Mouse (Mus musculus) liver, adult (tissue): ENCODE measurements around the gene Commd3.

Experiments
- GATA4 ChIP-seq: IDR thresholded peaks from 2 replicates; pipeline ENCODE4 v1.6.1; 2014; ENCODE audit warnings: mild to moderate bottlenecking, low read length; ENCODE audit not compliant: insufficient replicate concordance

The Commd3 gene

GRCm38 (mm10) chr2:18679701-18680100 lies 7.5 kb downstream of the Commd3 start:
- no peak for TF ChIP-seq GATA4

GRCm38 (mm10) chr2:18680501-18680900 lies 8.3 kb downstream of the Commd3 start:
- no peak for TF ChIP-seq GATA4

GRCm38 (mm10) chr2:18680961-18681360 lies 8.8 kb downstream of the Commd3 start:
- no peak for TF ChIP-seq GATA4

- TF ChIP-seq GATA4, result no peak
Observed at GRCm38 (mm10) chr2:18684062-18684461, 11.9 kb downstream of the Commd3 start.

- no peak for TF ChIP-seq GATA4
Observed at GRCm38 (mm10) chr2:18686386-18686785, 14.2 kb downstream of the Commd3 start.

GRCm38 (mm10) chr2:18686826-18687519 lies 14.8 kb downstream of the Commd3 start:
- no peak for TF ChIP-seq GATA4

- no peak for TF ChIP-seq GATA4
Observed at GRCm38 (mm10) chr2:18687671-18688170, 15.5 kb downstream of the Commd3 start.

- no peak for TF ChIP-seq GATA4
Observed at GRCm38 (mm10) chr2:18688286-18688685, 16.1 kb downstream of the Commd3 start.

GRCm38 (mm10) chr2:18688708-18689063 lies 16.5 kb downstream of the Commd3 start:
- TF ChIP-seq GATA4, result no peak

- no peak for TF ChIP-seq GATA4
Observed at GRCm38 (mm10) chr2:18689064-18689921, 17.1 kb downstream of the Commd3 start.

GRCm38 (mm10) chr2:18690055-18690691 lies 18.0 kb downstream of the Commd3 start:
- TF ChIP-seq GATA4, result no peak

- no peak for TF ChIP-seq GATA4
Observed at GRCm38 (mm10) chr2:18690756-18691155, 18.6 kb downstream of the Commd3 start.

- no peak for TF ChIP-seq GATA4
Observed at GRCm38 (mm10) chr2:18692031-18692430, 19.8 kb downstream of the Commd3 start.

- no peak for TF ChIP-seq GATA4
Observed at GRCm38 (mm10) chr2:18692548-18692947, 20.4 kb downstream of the Commd3 start.

GRCm38 (mm10) chr2:18693491-18693870 lies 21.3 kb downstream of the Commd3 start:
- TF ChIP-seq GATA4, result no peak
